Mouse (Mus musculus) small intestine, adult 2 months (tissue): ENCODE data around the gene Chmp4b. TPM values are rescaled to one million over a fixed set of nuclear protein-coding genes. Genes with fewer than 3 reads are reported as not detected.
A peak's percentile ranks its signal among the peaks of the same experiment; 100 is the strongest.

Experiments
- H3K27ac ChIP-seq: fragments of 200-500 bp; 2 replicates; pipeline ENCODE4 v1.5.1; 2012; ENCODE audit warnings: low read depth, low read length, control low read depth, inconsistent platforms; ENCODE audit not compliant: insufficient read depth
- H3K27me3 ChIP-seq: fragments of 200-500 bp; 2 replicates; pipeline ENCODE4 v1.6.1; 2012; ENCODE audit warnings: mild to moderate bottlenecking, moderate library complexity, low read length, inconsistent platforms; ENCODE audit not compliant: control insufficient read depth, insufficient read depth
- H3K36me3 ChIP-seq: fragments of 200-500 bp; 2 replicates; pipeline ENCODE4 v1.6.1; 2012; ENCODE audit warnings: mild to moderate bottlenecking, low read length, control low read depth, inconsistent platforms; ENCODE audit not compliant: control insufficient read depth, insufficient read depth
- H3K4me1 ChIP-seq: fragments of 200-500 bp; 2 replicates; pipeline ENCODE4 v1.6.1; 2012; ENCODE audit warnings: low read length, inconsistent platforms, mixed read lengths; ENCODE audit not compliant: control insufficient read depth, insufficient read depth, insufficient read length
- H3K4me3 ChIP-seq: fragments of 200-500 bp; 2 replicates; pipeline ENCODE4 v1.5.1; 2012; ENCODE audit warnings: low read depth, mild to moderate bottlenecking, control low read depth, inconsistent platforms, low read length, moderate library complexity
- CTCF ChIP-seq: fragments of 200-500 bp; IDR thresholded peaks from 2 replicates; pipeline ENCODE4 v1.5.1; 2012; ENCODE audit warnings: low read depth, mild to moderate bottlenecking, control low read depth, inconsistent platforms, low read length, moderate library complexity, mixed read lengths; ENCODE audit not compliant: insufficient replicate concordance, insufficient read length; ENCODE audit errors: extremely low read depth
- POLR2A ChIP-seq: fragments of 200-500 bp; IDR thresholded peaks from 2 replicates; pipeline ENCODE4 v1.6.1; 2012; ENCODE audit warnings: low read depth, mild to moderate bottlenecking, control low read depth, inconsistent platforms, low read length, moderate library complexity
- WGBS: fragments of 180-500 bp; shearing (Covaris S2); methylation state at CpG from one replicate; pipeline ENCODE4 v1.1.7; 2018; 5-methylcytosine and 5-hydroxymethylcytosine counted together
- polyA plus RNA-seq: library from polyadenylated mRNA; depleted of rRNA; stranded (reverse); fragments of >200 nt; gene quantifications from 2 replicates; pipeline ENCODE4 v1.2.3, GENCODE M21; 2012; rRNA removed

The Chmp4b gene
- 73.2 and 131 TPM in 2 replicates for polyA plus RNA-seq

GRCm38 (mm10) chr2:154651363-154651762 lies at the start of gene Chmp4b:
TSS of gene Chmp4b (plus strand) at chr2:154651705.
- Histone ChIP-seq H3K27ac (no peak within 1 kb of the TSS), H3K36me3 (no peaks in the 10 kb centered on the region), H3K4me3 (no peak within 1 kb of the TSS), H3K4me1 (peaks cover 4% of the 10 kb centered on the region; the same call in 1 of the 2 replicates), H3K27me3 (no peaks in the 10 kb centered on the region)
- TF ChIP-seq CTCF (no peak), POLR2A (no peak)
- 28% methylated on average over 8 of the region's 8 CpGs for WGBS

DNA sequence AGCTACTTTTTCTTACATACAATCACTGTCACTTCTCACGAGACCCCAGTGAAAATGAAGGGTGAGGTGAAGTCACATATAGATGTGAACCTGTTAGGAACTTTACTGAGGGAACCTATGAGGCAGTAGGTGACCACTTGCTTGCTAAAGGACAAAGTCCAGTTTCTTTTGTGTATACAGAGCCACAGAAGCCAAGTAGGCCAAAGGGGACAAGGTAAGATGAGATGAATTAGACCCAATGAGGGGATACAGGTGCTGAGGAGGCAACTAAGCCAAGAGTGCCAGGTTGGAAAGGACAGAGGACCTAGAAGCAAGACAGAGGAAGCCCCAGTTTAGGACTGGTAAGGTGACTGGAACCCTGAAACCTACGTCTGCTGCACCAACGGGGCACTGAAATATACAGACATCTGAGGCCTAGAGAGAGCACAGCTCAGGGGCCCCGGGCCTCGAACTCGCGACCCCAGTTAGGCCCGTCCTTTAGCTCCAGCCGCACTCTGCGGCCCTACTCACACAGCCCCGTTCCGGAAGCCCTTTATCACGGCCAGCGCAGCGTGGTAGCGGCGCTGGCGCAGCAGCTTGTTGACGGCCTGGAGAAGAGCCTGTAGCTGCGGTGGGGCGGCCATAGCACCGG lies 48.4 kb upstream of the Chmp4b start:
- WGBS: 2% methylated on average over 22 of the region's 22 CpGs
- Histone ChIP-seq H3K36me3 (no peaks in the 10 kb centered on the region), H3K4me3 (peak overlapping the region; percentile 89), H3K27ac (peak overlapping the region; percentile 74), H3K4me1 (peaks cover 5% of the 10 kb centered on the region; the same call in 1 of the 2 replicates), H3K27me3 (no peaks in the 10 kb centered on the region)
- TF ChIP-seq CTCF (no peak), POLR2A (no peak)

GRCm38 (mm10) chr2:154603638-154604153 lies 47.8 kb upstream of the Chmp4b start, which contains the start of gene Pxmp4:
TSS of gene Pxmp4 (minus strand) at chr2:154603708.
- TF ChIP-seq CTCF: no peak
- TF ChIP-seq POLR2A: peak; percentile 72; the same call in 1 of the 2 replicates
- H3K36me3 ChIP-seq: no peaks in the 10 kb centered on the region
- peak within 1 kb of the TSS; percentile 74 for H3K27ac ChIP-seq
- peak within 1 kb of the TSS; percentile 89 for H3K4me3 ChIP-seq
- no peaks in the 10 kb centered on the region for H3K27me3 ChIP-seq
- peaks cover 5% of the 10 kb centered on the region; the same call in 1 of the 2 replicates for H3K4me1 ChIP-seq
- under 1% methylated on average over 13 of the region's 13 CpGs for WGBS

DNA sequence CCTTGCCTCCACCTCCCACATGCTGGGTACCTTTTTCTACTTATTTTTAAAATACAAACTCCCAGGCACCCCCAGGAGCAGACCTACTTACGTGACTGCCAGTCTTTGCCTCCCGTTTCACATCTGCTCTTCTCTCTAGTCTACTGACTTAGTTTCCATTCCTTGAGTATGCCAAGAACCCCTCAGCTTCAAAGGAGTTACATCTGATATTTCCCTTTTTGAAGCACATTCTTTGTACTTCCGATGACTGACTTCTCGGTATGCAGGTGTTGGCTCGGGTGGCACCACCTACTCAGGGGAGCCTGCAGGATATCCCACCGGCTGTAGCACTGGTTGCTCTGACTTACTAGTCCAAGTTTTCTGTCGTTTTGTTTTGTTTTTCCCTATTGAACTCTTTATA lies 47.3 kb upstream of the Chmp4b start:
- no peak for TF ChIP-seq POLR2A
- TF ChIP-seq CTCF: no peak
- WGBS: 8% methylated on average over 7 of the region's 7 CpGs
- no peaks in the 10 kb centered on the region for H3K36me3 ChIP-seq
- peak overlapping the region; percentile 37 for H3K27ac ChIP-seq
- peaks cover 5% of the 10 kb centered on the region; the same call in 1 of the 2 replicates for H3K4me1 ChIP-seq
- no peaks in the 10 kb centered on the region for H3K27me3 ChIP-seq
- no peak overlapping the region for H3K4me3 ChIP-seq

DNA sequence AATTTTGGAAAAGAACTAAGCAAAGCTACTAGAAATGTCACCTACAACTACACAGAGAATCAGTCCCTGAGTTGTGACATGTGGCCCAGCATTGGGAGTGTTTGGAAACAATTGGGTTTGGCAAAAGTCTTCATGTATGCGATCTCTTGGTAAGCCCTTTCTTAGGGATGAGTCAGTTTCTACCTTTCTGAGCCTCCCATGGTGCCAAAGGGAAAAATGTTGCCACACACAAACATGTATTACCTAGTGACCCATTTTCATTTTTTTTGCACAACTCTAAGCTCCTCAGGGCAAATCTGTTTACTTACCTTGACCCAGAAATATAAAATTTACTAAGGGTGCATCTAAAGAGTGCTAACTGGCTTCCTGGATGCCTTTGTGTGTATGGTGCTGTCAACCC lies 44.5 kb upstream of the Chmp4b start:
- H3K27me3 ChIP-seq: no peaks in the 10 kb centered on the region
- WGBS: 79% methylated on average over 1 of the region's 1 CpGs
- H3K27ac ChIP-seq: no peak overlapping the region
- no peak overlapping the region for H3K4me3 ChIP-seq
- H3K36me3 ChIP-seq: no peaks in the 10 kb centered on the region
- peaks cover 5% of the 10 kb centered on the region; the same call in 1 of the 2 replicates for H3K4me1 ChIP-seq
- TF ChIP-seq POLR2A (no peak), CTCF (no peak)

DNA sequence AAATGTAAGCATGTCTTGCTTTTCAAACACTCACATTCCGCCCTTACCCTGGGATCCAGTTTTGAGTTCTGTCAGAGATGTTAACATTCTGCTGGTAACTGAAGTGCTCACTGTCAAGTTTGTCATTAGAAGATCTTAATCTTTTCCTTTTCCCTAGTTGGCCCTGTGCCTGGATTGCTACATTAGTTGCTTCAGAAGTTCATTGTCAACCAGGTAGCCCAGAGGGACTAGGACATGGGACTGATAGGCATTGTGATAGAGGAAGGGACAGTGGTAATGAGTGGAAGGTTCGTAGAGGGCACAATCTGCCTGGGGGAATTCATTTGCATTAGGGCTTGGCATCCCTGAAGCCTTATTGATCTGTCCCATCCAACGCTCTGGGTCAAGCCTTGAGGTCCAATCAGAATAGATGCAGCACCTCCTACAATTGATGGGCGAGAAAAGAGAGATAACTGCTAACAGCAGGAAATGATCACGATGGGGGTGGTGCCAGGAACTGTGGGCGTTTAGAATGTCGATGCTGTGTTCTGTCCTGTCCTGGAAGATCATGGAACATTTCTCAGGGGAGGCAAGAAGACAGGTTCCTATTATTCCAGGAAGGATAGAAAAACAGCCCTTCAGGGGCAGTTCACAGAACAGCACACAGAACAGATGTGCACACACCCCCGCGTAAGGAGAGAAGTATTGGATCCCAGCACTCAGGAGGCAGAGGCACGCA lies 42.3 kb upstream of the Chmp4b start:
- H3K36me3 ChIP-seq: no peaks in the 10 kb centered on the region
- no peak overlapping the region for H3K27ac ChIP-seq
- TF ChIP-seq POLR2A: no peak
- TF ChIP-seq CTCF: no peak
- peaks cover 3% of the 10 kb centered on the region; the same call in 1 of the 2 replicates for H3K4me1 ChIP-seq
- H3K27me3 ChIP-seq: no peaks in the 10 kb centered on the region
- H3K4me3 ChIP-seq: no peak overlapping the region
- WGBS: 46% methylated on average over 10 of the region's 10 CpGs
